Mouse (Mus musculus) cerebellum, adult 9-11 months (tissue): ENCODE data around the gene Gm20388.

ENCODE experiments used
- DNase-seq: peaks from one replicate; pipeline ENCODE4 v3.0.0; 2022

Gm20388 gene

DNA sequence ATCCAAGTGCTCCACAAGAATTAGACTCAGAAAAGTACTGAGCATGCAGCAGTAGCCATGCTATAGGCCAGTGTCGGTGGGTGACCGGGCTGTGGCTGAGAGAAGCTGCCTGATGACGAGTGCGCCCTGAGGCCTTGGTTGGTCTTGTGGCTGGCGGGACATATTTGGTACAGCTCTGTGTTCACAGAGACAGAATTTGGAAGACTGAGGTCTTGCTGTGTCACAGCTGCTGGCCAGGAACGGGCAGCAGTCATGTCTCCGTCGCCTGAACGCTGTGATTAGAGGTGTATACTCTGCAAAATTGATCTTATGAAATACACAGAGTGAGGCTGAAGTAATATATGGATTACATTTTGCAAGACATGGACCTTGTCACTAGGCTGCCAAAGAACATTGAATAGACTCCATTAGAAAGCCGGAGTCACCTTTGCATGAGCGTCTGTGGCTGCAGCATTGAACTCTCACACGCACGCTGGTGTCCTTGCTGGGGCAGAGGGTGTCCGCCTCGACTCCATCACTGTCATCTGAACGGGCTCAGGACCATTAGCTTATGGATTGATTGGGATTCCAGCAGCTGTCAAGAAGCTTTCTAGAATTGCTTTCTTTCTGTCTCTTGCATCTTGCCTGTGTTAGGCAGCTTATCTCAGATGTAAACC lies 5.7 kb downstream of the Gm20388 start:
- DNase-seq, result no peak

DNA sequence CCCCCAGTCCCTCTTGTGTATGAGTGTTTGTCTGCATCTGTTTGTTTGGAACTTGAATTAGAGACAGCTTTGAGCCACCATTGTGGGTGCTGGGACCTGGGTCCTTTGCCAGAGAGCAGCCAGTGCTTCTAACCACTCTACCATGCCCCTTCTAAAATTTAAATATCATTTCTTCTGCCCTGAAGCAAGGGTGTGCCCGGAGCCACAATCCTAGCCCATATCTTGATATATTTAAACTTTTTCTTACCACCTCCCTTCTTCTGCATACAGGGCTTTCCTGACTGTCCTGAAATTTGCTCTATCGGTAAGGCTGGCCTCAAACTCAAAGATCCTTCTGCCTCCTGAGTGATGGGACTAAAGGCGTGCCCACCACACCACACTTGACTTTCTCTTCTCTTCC lies 6.8 kb downstream of the Gm20388 start:
- DNase-seq, result no peak

DNA sequence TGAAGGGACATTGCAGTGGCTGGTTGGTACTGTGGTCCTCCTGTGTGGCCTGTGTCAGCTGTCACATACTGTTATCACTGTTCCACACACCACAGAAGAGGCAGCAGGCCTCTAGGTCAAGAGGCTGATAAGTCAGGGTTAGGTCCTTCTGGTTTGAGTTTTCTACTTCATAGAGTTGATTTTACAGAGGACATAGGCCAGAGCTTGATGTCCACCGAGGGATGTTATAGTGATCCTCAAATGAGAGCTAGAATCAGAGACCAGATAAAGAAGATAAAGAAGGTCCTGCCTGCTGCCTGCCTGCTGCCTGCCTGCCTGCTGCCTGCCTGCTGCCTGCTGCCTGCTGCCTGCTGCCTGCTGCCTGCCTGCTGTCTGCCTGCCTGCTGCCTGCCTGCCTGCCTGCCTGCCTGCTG lies 7.5 kb downstream of the Gm20388 start:
- no peak for DNase-seq

DNA sequence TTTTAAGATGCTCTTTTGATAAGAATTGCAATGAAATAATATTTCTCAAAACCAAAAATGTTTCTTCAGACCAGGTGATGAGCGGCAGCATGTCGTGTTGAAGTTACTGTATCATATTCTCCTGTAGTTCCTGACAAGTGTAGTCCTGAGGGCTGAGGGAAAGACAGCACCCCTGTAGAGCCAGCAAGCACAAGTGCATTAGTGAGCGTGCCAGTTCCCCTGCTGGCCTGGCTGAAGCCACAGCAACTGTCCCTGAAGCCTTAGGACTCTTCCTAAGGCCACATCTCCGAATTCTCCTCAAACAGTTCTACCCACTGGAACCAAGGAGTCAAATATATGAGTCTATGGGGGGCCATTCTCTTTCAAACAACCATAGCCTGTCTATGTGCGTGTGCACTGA lies 12.6 kb downstream of the Gm20388 start:
- DNase-seq, result no peak

DNA sequence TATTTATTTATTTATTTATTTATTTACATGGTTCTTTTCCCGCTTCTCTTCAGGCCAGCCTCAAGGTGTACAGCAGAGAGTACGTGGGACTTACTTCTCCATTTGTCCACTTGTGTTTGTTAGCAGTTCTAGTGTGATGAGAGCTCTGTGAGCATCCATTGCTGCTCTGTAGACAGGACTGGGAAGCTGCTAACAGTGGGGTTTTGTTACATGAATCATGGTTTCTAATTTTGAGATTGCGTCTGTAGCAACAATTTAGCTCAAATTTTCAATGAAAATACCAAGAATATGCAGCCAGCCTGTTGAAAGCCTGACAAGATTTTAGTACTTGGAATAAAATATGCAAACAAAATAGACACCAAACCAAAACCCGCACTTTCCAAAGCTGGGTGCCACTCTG lies 14.8 kb downstream of the Gm20388 start:
- no peak for DNase-seq

DNA sequence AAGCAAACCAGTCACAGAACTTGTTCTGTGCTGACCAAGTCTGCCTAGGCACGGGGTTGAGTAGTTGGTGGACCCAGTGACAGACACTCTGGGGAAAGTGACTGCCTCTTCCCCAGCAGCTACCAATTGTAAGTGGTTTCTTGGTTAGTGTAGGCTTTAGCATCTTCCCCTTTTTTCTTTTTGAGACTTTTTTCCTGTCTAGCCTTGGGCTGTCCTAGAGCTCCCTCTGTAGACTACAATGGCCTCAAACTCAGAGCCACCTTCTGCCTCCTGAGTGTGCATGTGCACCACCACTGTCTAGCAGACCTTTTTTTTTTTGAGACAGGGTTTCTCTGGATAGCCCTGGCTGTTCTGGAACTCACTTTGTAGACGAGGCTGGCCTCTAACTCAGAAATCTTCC lies 15.8 kb downstream of the Gm20388 start:
- no peak for DNase-seq

DNA sequence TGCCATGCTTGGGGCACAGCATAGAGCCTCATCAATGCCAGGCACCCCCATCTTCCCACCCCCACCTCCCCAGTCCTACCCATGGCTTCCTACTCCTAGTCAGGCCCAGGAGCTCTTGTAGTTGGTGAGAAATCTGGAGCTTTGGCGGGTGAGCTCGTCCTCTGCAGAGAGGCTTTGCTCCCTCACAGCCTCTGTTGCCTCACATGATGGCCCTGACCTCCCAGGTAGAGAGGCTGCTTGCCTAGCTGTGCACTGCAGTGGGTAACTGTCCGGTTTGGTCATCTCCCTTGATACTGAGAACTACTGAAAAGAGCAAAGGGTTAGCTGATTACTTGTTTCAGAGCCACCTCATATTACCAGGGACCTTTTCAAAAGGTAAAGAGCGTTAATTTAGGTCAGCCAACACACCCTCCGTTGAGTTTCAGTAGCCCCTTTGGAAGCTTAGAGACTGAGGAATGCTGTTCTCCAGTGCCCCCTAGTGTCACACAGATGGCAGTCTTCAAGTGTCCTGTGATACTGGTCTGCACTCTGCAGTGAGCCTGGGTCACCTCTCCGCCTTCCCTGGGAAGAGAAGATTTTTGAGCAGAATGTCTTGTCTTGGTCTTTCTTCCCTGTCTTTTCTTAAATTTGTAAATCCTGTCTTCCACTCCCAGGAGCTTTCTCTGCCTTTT lies 16.9 kb downstream of the Gm20388 start:
- peak; percentile 52 for DNase-seq

DNA sequence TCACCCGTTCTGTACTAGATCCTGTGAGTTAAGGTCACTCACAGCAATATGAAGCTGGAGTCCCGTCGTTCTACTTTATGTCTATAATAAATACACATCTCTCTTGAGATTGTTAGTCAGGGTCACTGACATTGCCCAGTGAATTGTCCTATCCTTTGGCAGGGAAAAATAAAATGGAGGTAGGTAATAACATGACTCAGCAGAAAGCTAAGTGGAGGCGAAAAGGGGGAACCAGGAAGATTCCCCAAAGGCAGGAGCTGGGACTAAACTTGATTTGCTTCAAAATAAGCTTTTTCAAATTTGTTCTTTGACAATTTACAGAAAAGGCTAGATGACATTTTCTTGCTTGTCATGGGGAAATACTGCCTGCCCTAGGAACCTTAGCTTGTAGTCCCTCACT lies 20.7 kb downstream of the Gm20388 start:
- no peak for DNase-seq

DNA sequence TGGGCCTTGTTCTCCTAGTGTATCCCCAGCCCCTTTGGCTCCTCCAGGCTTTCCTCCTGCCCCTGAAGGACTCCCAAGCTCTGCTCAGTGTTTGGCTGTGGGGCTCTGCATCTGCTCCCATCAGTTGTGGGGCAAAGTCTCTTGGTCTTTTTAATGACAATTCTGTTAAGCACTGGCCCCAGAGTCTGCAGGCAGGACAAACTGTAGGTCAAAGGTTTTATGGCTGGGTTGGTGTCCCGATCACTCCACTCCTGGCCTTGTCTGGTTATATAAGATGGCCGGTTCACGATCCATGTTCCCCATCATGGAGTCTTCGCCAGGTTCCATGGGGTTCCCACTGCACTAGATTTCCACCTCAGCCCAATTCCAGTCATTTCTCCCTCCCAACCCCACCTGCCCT lies 23.0 kb downstream of the Gm20388 start:
- DNase-seq, result no peak

DNA sequence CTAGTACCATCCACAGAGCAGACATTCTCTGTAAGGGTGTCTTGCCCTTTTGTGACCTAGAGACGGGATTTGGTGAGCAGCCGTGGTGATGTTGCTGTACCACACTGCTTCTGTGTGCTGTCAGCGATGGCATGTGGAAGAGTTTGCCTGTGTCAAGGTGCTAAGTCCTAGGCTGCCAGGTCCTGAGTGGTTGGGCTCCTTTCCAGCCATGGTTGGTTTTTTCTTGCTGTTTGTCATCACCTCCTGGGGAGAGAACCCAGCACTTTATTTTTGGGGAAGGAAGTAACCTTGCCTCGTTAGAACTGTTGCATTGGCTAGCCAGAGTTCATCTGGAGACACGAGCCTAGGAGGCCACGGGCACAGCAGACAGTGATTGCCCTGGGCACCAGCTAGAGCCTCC lies 24.9 kb downstream of the Gm20388 start:
- no peak for DNase-seq

DNA sequence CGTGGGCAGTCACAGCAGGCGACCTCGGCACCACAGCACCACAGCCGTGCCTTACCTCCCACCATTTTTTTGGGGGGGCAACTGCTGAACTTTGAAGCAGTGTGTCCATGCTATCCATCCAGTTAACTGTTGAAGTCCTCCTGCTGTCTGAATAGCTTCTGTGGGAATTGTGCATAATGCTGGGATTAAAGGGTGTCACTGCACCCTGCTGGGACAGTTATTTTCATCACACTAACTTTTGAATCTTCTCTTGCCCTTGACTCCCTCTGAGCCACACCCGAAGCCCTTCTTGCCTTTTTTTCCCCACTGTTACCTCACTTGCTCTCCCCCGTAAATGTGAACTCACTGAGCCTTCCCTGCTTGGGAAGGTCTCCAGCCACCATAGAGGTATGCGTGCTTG lies 27.8 kb downstream of the Gm20388 start:
- DNase-seq, result no peak

DNA sequence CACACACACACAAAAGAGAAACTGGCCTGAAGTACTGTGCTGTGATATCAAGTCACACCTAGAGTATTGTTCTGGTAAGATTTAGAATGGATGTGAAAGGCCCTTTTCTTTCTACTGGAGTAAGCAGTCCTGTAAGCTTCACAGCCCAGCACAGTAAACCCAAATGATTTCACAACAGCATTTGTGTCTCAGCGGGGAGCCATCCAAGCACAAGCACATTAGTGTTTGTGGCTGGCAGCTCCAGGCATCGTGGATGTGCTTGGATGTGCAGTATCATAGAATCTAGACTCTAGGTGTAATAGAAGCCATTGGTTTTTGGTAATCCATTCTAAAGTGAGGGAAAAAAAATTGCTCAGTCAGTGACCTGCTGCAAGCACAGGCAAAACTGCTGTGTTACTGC lies 28.7 kb downstream of the Gm20388 start:
- no peak for DNase-seq

DNA sequence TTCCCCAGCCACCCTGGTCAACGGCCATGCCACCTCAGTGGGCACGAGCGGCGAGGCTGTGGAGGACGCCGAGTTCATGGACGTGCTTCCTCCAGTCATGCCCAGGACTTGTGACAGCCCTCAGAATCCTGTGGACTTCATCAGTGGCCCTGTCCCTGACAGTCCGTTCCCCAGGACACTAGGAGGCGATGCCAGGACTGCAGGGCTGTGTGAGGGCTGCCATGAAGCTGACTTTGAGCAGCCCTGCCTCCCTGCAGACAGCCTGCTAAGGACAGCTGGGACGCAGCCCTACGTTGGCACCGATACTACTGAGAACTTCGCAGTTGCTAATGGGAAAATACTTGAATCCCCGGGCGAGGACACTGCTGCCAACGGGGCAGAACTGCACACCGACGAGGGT lies 30.8 kb downstream of the Gm20388 start:
- peak; percentile 80 for DNase-seq

DNA sequence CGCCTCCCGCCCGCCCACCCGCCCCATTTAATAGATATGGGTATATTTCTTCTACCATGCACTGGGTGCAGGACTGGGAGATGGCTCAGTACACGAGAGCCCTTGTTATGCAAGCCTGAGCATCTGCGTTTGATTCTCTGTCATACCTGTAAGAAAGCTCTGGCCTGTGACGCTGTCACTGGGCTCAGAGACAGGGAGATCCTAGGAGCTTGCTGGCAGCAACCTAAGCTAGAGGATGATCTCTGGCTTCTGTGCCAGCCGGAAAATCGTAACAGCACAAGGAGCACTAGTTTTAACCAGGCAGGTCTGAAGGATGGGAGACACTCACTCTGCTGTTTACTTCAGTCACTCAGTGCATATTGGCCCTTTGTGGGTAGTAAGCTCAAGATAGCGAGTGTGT lies 33.0 kb downstream of the Gm20388 start:
- peak; percentile 56 for DNase-seq

DNA sequence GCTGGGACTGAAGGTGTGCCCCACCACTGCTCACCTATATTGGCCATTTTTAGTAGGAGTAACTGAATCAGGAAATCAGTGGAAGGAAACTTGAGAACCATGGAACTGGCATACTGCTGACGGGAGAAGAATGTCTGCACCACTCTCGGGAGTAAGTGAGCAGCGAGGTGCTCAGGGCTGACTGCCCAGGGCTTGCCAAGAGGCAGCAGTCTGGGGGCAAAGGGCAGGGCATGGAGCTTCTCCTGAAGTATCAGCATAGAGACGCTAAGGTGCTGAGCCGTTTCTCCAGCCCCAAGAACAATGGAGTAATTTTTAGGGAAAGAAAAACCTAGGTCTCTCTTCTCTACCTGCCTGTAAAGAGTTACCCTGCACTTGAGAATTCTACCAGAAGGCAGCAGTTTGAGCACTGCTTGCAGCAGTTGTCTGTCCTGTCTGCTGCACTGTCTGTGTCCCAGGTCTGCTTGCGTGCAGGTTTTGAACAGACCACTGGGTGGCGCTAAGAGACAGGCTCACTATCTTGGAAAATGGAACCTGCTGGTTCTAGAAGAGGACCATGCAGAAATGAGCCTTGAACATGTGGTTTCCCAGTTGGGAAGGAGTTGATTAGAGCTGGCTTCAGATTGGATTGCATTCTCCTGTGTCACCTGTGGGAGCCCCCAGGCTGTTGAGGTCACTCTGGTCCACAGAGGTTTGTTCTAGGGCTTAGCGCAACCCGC lies 33.6 kb downstream of the Gm20388 start:
- DNase-seq, result peak; percentile 76

DNA sequence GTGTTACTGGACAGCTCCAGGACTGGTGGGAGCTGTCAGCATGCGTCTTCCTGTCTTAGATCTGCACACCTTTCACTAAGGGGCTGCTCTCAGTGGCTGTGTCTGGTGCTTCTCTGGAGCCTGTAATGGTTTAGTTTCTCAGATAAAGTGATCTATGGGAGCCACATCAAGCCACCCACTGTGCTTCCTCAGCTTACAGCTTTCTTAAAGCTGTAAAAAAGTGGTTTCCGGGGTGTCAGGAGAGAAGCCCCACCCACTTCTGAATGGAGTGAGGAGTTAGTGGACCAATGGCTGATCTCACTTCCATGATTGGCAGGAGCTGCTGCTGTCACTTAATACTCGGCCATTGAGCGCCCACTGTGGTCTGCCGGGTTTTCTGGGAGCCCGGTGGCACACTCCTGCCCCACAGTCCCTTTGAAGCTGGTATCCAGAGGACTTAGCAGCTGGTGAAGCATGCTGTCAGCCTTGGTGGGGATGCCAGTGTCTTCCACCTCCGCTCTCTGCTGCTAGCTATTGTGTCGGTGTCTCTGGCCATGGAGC lies 35.8 kb downstream of the Gm20388 start:
- DNase-seq, result no peak

DNA sequence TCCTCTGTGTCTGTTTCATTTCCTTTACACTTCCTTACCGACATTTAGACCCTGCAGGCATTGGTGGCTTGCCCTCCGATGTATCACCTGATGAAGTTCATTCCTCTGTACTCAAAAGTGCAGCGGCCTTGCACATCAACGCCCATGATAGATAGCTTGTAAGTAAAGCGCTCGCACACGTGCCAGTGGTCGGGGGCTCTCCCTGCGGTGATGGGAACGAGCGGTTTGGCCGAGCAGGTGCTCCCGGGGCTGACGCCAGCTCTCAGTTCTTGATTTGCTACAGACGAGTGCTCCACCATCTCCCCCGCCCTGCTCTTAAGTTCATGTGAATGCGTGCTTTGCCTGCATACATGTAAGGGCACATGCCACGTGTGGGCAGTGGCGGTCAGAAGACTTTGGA lies 37.0 kb downstream of the Gm20388 start:
- DNase-seq, result no peak

DNA sequence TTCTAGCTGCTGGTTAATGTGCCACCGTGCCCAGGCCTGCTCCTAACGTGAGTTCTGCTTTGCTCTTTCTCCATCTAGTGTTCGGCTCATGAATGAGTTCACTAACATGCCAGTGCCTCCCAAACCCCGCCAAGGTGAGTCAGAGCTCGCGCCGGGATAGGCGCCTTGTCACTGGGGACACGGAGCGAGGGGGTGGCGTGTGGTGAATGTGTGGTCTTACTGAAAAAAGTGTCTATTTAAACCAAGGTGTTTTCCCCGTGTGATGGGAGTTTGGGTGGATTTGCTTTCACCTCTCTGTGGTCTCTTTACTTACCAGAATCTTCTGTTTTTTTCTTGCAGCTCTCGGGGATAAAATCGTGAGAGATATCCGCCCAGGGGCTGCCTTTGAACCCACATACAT lies 37.7 kb downstream of the Gm20388 start:
- no peak for DNase-seq

DNA sequence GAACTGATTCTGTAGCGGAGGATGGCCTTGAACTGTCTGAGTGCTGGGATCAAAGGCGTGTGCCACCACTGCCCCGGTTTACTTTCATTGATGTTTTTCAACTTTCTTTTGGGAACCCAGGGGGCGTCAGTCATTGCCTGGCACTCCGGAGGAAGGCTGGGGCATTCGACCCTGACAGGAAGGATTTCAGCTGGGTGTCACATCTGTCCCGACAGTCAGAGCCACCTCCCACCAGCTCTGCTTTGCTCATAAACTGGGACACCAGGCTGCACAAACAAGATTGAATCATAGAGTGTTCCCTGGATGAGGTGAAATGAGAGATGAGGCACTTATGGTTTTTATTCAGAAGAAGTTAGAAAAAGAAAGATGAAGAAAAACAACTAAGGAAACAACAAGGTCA lies 41.6 kb downstream of the Gm20388 start:
- no peak for DNase-seq

DNA sequence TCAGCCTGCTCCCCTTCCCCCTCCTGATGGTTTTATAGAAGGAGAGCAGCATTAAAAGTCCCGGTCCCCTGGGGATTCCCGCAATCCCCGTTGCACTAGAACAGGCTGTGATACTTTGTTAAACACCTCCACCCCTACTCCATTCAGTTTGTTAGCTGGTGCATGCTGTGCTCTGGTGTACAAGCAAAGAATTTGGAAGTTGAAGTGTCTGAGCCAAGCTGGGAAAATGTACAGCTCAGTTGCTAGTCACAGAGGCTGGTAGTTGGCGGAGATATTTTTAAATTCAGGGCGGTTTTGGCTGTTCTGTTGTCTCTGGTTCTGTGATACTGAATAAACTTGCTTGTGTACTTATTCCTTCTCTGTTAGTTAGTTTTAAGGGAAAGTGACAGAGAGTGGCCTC lies 42.1 kb downstream of the Gm20388 start:
- DNase-seq, result no peak

DNA sequence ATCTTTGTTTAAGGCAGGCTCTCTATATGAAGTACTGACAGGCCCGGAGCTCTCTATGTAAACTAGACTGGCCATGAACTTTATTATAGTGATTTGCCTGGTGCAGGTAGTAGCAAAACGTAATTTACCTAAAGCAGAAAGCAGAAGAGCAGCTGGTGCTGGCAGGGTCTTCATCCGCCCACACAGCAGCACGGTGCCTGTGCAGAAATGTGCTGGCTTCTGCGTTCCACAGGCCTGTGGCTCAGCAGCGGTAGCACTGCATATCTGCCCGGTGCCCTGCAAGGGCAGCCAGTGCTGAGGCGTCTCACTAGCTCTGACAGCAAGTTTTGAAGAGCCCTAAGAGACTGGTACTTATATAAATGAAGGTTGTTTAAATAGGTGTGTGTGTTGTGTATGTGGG lies 44.7 kb downstream of the Gm20388 start:
- DNase-seq, result no peak

DNA sequence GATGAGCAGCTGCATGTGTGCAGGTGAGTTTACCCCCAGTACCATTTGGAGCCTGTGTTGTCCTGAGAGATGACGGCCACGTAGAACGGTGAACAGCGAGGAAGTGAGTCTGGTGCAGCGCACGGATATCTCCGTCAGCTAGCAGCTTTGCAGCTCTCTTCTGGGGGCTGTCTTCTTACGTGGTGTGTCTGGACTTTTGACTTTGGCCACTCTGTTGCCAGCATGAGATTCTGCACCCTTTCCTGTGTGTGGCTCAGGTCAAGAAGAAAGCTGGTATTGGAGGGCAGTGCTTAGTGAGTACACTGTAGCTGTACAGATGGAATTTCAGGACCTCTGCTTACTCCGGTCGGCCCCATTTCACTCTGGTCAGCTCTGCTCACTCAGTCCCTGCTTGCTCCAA lies 47.4 kb downstream of the Gm20388 start:
- no peak for DNase-seq

DNA sequence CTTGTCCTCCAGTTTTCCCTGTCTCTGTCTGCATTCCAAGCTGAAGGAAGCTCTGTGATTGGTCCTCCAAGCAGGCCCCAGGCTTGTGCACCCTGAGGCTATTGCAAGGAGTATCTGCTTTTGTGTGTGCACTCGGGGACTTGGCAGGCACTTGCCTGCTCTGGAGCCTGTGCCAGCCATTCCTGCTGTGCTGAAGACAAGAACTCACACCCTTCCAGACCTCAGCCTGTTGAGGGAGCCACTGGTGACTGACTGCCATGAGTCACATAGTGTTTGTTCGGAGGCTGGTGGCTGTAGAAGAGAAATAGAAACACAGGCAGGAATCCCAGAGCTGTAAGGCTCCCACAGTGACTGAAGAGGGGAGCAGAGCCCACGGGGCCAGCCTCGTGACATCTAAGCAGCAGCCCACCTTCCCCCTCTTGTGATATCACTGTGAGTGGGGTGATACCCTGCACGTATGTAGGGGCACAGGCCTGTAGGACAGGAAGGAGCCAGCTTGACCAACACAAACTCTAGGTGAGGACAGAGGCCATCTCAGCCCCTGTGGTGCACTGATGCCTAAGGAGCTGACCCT lies 50.0 kb downstream of the Gm20388 start:
- peak; percentile 83 for DNase-seq

DNA sequence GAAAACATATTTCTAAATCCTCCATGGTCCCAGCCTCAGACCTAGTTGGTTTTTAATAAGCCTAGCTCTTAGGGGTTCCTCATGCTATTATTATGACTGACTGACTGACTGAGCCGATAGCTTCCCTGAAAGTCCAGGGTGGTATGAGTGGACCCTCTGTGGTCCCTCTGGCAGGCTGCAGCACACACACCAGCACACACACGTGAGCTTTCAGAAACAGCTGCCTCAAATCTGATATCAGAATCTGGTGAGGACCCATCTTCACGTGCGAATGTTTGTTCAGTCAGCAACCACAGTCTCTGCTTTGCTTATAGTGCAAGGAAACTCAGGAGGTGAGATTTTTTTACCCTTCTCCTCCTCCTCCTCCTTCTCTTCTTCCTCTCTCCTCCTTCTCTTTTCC lies 54.2 kb downstream of the Gm20388 start:
- DNase-seq, result no peak
